Mouse (Mus musculus): ENCODE data around the gene Cct4.
A peak's percentile ranks its signal among the peaks of the same experiment; 100 is the strongest.

The Cct4 gene

DNA sequence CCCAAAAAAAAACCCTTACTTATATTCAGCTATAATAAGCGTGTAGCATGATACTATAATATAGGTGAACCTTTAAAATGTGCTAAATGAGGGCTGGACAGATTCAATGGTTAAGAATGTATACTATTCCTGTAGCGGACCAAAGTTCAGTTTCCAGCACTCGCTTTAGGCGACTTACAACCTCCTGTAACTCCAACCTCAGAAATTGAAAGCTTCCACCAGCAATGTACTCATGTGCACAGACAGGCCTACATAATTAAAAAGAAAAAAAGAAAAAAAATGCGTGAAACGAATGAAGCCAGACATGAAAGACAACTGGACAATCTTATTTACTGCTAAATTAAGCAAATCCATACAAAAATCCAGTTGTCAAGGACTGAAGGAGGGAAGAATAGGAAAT is 7.5 kb upstream of the Cct4 start:
- DNase-seq (ENCODE audit: low read depth), result no peak

DNA sequence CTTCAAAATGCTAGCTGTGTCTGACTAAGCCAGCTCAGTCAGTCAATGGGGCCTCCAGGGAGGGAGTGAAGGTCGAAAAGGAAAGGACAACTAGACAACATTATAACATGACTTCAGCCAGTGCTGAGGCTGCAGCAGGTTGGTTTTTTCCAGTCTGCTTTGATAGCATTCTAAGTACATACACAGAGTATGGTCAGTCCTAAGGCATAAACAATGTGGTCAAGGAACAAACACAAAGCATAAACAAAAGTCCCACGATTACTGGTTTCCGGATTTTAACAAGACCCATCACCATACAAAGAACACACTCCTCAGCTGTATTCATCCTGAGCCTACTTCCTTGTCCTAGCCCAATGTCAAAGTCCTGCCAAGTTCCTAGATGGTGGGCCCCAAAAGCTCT is 4.8 kb upstream of the Cct4 start:
- DNase-seq (ENCODE audit: low read depth), result no peak

DNA sequence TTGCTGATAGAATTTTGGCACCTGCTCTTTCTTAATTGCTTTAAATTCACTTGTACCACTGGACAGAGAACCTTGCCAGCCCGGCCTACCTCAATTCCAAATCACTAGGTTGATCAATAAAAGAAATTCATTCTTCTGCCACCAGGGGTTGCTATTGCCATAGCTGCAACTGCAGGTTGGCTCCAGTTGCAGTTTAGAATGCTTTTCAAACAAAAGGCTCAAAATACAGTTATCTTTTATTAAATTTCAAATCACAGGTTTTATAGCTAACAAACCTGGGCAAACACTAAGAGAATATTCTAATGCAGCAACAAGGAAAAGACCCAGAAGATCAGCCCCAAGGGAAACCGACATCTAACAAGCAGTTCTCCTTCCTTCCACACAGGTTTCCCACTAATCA is 3.0 kb upstream of the Cct4 start:
- DNase-seq (ENCODE audit: low read depth), result peak; percentile 87

DNA sequence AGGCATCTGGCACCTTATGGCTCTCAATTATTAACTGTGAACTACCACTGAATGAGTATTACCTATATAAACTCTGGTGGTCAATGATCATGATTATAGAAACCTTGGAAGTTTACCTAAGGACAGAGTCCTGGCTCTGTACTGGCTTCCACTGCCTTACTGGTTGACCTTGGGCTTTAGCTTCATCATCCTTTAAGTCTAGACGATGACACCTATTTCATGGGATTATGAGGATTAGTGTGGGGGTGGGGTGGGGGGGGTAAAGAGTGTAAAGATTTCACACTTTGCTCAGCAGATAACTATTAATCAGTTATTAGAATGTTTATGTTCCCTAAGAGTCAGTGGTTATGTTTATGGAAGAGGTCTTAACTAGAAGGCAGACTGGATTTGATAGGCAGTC is 533 bp upstream of the Cct4 start:
- no peak for DNase-seq (ENCODE audit: low read depth)

DNA sequence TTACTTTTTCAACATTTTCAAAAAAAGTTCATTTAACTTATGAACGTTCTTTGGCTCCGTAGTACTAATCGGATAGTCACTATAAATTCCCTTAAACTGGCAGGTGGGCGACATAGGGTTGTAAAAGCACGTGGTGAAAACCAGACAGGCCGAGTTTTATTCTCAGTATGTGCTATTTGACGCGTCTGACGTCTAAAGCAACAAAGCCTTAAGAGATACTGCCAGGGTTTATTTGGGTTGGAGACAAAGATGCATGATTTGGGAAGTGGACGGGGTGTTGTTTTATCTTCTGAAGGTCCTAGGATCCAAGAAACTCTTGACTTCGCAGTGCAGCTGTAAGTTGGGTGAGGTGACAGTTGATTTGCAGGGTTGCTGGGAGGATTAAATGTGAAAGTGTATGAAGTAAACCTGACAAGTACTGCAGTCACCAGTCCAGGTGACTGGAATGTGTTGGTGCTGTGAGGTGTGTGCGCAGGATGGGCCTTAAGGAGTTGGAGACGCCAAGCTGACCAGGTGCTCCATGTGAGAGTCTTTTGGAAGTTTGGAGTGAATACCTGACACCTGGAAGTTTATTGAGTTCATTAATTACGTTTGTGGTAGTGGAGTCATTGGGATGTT is 1.0 kb downstream of the Cct4 start:
- no peak for DNase-seq (ENCODE audit: low read depth)

DNA sequence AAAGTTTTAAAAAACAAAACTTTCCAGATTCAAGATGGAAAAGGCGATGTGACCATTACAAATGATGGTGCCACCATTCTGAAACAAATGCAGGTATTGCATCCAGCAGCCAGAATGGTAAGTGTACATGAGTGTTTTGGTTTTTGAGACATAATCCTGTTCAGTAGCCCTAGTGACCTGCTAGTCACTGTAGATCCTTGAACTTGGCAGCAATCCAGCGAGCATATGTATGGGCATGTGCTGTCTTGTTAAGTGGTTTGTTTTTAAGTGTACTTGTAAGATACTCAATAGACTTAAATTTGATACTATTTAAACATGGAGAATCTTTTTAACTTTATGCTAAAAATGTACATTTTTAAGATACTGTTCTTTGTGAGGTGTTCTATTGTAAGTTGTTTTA is 4.0 kb downstream of the Cct4 start:
- no peak for DNase-seq (ENCODE audit: low read depth)

DNA sequence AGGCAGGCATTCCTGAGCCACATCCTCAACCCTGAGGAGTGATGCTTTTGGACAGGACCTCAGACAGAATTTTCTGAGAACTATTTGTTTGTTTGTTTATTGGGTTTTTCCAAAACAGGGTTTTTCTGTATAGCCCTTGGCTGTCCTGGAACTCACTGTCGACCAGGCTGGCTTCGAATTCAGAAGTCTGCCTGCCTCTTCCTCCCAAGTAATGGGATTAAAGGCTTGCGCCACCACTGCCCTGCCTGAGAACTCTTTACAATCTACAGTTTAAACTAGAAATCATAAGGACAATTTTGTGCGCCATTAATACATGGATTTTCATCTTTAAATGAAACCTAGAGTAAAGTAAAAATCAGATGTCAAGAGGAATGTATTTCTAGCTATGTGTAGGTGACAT is 5.1 kb downstream of the Cct4 start:
- no peak for DNase-seq (ENCODE audit: low read depth)

DNA sequence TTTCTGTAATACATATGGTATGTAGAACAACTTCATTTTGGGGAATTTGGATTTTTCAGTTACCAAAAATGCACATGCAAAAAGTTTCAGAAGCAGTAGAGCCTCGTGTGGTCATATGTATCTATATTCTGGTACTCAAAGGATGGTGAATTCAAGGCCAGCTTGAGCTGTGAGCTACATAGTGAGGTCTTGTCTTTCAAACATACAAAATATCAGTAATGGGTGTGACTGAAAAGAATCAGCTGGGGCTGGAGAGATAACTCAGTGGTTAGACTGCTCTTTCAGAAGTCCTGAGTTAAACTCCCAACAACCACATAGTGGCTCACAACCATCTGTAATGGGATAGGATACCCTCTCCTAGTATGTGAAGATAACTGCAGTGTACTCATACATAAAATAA is 8.0 kb downstream of the Cct4 start:
- DNase-seq (ENCODE audit: low read depth), result no peak

DNA sequence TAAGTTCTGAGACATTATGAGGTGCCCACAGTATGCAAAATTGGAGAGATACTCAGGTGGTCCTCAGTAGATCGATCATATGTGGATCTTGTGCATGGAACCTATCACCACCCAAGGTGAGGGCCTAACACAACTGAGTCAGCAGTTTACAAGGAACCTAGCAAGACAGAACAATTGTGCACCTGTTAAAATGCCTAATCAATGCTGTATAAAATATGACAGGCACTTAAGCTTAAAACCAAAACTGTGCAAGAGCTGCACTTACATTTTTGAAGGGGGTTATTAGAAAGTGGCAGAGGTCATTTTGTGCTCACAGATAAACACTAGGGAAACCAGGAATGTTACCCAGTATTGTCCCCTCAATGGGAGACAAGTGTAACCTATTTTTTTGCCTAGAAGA is 15.0 kb downstream of the Cct4 start:
- no peak for DNase-seq (ENCODE audit: low read depth)

DNA sequence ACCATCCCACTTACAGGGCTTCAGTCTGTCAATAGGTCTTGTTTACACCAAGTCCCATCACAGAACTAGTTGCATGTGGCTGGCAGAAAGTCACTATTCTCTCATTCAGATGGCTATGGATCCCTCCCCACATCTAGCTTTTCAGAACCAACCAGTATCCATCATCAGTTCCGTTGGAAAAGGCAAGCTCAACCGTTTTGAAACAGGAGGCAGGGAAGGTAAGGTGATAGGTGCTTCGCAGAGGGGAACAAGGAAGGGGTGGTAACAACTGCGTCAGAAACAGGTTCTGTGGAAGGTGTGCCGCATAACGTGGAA is 16.8 kb downstream of the Cct4 start:
- no peak for DNase-seq (ENCODE audit: low read depth)

DNA sequence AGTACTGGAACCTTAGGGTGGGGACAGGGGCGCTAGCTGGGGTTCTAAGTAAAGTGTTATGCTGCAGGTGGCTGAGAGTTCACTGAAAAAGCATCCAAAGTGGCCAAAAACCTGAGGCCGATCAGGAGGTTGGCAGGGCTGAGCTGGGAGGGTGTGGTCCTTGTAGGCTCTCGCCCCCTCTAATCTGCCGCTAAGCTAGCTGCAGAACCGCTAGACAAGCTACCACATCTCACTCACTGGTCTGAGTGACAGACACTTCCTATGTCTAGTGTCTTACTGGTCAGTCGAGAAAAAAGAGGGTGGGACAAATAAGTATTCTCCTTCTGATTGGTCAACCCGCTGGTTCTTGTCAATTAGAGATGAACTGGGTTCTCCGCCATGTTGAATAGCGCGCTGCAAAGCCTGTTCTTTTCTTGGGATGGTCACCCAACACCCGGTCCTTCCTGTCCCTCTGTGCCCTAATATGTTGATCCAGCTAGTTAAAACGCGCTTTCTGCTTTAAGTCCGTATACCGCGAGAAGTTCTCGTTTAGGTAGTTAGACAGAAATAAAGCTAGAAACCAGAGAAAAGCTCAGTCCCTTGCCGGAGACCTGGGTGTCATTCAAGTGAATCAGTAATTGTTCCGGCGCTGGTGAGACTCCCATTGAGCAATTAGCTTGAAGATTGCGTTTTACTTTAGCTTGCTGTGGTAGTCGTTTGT is 17.3 kb downstream of the Cct4 start, which contains the start of gene Fam161a:
Fam161a (plus strand) TSS at position 51 of the 700 bp plus-strand sequence.
- DNase-seq (ENCODE audit: low read depth), result peak; percentile 93

DNA sequence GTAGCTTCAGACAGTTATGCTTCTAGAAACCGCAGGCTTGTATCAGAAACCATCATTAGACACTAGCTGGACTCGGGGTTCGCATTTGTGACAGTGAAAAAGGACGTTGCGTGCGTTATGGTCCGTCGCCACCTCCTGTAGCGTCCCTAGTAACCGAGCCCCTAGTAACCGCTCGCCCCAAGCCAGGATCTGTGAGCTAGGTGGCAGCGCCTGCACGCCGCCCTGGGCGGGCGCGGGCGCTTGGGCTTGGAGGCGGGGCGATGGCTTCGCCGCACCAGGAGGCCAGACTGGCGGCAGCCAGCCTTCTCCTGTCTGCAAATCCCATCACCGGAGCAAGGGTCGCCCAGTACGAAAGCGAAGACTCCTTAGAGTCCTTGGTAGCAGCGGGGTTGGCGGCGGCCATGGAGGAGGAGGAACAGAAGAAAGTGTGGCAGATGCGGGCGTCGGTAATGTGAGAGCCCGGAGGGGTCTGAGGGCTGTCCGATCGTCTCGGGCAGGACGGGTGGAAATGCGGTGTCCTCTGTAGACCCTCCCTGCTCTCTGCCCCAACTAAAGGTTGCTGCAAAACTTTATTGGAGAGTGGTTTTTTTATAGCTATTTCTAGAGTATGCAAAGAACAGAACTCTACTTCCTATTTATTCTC is 18.0 kb downstream of the Cct4 start:
- DNase-seq (ENCODE audit: low read depth), result peak; percentile 89

DNA sequence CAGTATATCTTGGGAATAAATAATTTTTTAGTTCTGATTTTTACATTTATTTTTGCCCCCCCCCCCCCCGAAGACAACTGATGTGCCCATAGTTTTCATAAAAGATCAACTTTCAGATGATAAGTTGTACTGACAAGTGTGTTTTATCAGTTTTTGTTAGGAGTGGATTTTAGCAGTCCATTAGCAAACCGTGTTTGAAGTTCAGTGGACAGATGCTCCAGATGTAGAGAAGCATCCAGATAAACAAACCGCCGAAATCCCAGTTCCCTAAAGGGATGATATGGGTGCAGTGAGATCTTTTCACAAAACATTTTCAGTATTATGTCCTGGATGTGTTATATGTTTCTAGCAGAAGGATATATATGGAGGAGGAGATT is 18.5 kb downstream of the Cct4 start:
- no peak for DNase-seq (ENCODE audit: low read depth)

DNA sequence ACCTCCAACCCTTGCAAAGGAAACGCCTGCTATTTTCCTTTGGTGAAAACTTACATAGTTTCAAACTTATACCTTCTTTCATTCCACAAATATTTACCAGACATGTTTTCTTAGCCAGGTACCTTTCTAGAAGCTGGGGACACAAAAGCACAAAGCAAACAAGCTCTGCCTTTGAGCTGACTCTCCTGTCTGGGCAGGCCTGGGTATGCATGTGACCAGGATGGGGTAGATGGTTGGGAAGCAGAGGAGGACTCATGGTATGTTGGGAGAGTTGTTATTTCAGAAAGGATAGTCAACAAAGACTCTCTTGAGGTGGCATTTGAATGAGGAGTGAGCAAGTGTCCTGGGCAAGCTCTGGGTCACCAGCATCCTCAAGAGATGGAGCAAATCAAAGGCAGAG is 22.8 kb downstream of the Cct4 start:
- no peak for DNase-seq (ENCODE audit: low read depth)

DNA sequence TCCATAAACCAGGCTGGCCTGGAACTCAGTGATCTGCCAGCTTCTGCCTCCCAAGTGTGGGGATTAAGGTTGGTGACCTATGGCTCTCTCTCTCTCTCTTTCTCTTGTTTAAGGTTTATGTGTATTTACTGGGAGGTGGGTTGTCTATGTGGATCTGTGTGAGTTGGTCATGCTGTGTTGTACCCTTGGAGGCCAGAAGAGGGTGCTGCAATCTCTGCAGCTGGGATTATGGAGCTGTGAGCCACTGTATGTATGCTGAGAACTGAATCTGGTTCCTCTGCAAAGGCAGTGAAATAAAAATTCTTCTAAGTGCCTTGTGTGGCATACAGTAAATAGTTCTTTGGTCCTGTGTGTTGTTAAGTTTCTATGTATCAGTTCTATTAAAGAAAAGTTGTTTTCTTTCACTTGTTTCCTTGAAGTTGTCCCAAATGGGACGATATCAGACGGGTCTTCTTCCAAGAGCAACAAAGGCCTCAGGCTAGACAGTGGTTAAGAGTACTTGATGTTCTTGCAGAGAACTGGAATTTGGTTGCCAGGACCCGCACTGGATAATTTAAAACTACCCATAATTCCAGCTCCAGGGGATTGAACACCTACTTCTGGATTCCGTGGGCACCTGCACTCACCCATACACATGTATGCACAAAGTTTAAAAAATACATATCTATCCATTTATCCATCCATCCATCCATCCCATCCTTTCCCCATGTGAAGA is 23.4 kb downstream of the Cct4 start:
- peak; percentile 59 for DNase-seq (ENCODE audit: low read depth)

DNA sequence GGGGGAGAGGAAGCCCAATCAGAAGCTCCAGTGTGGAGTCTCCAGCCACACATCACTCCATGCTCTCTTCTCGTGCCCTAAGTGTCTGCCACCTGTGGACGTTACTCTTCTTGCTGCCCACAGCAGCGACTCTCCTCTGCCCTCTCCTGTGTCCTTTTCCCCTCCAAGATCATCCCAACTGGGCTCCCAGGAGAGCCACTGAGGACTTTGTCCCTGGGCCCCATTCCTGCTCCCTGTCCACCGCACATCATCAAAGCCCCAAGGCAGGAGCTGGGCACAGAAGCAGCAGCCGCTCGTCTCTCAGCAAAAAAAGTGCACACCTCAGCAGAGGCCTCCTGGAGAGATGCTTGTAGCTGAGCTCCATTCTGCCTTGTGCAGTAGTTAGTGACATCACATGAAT is 24.7 kb downstream of the Cct4 start:
- DNase-seq (ENCODE audit: low read depth), result no peak

DNA sequence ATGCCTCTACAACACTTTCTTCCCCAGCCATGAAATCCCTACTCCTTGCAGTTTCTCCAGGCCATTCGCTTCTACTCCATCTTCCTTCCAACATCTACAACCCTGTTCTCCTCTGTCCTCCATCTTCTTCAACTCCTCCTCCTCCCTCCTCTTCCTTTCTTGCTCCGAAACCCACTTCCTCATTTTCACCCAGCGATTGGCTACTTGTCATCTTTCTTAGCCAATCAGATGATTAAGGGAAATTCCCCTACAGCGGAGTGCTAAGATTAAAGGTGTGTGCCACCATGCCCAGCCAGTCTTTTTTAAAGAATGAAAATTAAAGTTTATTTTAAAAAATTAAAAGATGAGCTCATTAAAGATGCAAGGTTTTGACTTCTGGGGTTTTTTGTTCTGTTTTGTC is 27.6 kb downstream of the Cct4 start:
- DNase-seq (ENCODE audit: low read depth), result peak; percentile 22

DNA sequence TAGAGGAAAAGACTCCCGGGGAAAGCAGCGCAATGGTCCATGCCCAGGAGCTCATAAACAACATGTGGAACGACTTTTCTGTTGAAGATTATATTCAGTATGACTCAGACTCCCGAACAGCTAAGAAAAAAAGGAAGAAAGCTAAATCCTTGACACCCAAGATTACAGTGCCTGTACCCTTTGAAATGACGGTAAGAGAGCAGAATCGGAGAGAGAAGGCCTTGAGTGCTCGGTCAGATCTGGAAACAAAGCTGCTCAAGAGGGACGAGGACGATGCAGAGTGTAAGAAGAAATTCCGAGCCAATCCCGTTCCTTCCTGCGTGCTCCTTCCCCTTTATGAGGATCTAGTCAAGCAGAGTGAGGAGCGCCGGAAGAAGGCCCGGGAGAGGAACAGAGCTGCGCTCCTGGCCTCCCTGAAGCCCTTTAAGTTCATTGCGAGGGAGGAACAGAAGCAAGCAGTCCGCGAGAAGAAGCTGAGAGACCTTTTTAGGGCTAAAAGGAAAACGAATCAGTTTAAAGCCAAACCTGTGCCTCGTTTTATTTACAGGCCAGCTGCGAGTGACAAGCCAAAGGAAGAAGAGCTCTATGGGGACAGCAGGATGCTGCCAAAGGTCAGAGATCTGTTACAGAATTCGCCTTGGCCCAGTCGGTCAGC is 29.9 kb downstream of the Cct4 start:
- DNase-seq (ENCODE audit: low read depth), result no peak

DNA sequence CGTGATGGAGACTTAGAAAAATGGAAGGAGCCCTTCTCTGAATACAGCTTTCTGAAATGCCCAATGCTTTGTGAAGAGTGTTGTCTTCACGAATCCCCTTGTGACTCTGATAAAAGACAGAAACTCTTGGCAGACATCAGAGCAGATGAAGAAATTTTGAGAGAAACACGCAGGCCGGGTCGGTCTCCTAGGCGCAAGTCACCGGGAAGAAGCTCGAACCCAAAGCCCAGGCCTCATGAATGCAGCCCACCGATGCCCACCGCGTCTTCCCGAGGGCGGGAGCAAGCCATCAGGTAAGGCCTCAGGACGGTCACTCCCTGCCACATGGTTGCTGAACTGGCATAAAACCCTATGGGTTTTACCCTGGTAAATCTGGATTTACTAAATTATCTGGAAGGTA is 30.5 kb downstream of the Cct4 start:
- no peak for DNase-seq (ENCODE audit: low read depth)

DNA sequence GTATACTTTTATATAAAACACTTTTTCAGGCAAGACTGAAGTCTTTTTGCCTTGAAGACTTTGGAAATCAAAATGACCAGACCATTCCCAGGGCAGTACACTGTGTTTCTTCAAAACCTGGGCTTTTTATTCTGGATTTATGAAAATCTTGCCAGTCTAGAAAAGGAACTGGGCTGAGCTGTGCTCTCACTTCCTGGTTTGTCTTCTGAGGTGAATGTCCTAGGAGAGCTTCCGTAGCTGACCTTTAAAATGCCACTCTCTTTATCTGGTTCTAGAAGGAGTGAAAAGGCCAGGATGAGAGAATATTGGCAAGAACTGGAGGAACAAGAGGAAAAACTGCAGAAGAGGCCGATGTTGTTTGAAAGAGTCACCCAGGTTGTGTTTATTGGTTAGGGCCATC is 32.8 kb downstream of the Cct4 start:
- DNase-seq (ENCODE audit: low read depth), result no peak

DNA sequence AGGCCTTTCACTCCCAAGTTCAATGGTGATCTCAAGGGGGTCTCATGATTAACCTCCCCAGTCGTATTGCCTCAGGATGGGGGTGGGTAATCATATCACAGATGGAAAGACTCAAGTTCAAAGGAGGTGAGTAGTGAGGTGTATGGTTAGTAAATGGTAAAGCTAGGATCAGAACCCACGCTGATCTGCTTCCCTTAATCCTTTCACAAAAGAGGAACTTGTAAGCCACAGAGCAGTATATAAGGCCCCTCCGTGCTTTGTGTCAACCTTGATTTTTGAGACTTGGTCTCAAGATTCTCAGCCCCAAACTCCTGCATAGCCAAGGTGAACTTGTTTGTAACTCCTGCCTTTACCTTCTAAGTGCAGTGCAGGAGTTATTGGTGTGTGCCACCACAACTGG is 33.9 kb downstream of the Cct4 start:
- DNase-seq (ENCODE audit: low read depth), result no peak

DNA sequence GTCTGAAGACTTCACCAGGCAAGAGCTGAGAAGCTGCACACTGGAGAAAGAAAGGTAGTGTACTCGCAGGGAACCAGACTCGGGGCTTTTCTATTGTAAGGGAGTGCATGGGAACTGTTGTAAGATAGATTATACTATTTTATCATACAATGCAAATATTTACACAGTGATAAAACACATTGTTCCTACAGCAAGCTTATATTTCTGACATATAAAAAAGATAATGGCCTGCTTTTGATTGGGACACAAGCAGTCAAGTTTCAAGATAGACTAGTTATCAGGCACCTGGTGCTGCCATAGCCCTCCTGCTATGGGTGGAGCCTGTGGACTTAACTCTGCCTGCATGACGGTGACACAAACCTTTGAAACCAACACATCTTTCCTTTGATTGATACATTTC is 38.6 kb downstream of the Cct4 start:
- DNase-seq (ENCODE audit: low read depth), result no peak

DNA sequence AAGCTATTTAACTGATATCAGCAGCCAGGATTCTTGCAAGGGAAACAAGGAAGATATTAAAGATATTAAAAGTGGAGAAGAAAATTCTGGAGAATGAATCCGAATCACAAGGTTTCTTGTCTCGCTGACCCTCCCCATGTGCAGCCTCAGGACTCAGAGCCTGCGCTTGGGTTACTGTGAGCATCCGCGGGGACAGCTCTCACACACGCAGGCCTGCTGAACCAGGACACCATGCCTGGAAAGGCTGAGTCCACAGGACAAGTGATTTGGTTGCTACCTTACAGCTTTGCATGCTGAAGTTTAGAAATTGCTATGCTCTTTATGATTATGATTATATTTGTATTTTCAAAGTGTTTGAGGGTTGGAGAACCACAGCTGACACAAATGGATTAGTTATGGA is 39.1 kb downstream of the Cct4 start:
- DNase-seq (ENCODE audit: low read depth), result no peak
